Mouse (Mus musculus): ENCODE results near the gene Slc39a13.

The Slc39a13 gene

DNA sequence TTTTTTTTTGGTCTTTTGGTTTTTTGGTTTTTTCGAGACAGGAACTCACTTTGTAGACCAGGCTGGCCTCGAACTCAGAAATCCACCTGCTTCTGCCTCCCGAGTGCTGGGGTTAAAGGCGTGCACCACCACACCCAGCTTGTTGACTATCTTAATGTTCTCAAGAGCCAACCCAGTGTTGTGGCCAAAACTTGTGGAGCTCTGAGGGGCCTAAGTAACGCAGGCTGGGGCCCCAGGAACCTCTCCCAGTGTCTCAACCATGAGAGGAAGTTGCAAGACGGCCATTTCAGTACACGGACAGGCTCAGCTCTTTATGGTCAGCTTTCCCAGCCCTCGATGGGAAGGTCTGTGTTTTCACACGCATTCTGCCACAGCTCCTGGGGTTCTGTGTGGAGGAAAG is 18.8 kb upstream of the Slc39a13 start:
- DNase-seq (ENCODE audit: low read depth) = no peak

DNA sequence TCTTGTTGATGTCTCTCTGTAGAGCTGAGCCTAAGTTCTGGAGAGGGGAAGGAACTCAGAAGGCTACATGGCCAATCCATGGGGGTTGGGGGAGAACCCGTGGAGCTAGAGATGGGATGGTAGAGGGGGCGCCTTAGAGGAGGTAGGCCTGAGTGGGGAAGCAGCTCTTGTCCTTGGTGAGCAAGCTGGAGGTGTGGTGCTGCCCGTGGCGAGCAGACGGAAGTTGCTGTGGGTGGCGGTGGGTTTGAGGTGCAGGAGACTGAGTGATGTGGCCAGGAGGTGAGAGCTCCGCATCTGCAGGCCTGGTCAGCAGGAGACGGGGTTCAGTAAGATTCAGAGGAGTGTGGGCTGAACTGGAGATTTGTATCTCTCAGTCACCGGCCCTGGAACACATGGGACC is 17.2 kb upstream of the Slc39a13 start:
- peak; percentile 56 for DNase-seq (ENCODE audit: low read depth)

DNA sequence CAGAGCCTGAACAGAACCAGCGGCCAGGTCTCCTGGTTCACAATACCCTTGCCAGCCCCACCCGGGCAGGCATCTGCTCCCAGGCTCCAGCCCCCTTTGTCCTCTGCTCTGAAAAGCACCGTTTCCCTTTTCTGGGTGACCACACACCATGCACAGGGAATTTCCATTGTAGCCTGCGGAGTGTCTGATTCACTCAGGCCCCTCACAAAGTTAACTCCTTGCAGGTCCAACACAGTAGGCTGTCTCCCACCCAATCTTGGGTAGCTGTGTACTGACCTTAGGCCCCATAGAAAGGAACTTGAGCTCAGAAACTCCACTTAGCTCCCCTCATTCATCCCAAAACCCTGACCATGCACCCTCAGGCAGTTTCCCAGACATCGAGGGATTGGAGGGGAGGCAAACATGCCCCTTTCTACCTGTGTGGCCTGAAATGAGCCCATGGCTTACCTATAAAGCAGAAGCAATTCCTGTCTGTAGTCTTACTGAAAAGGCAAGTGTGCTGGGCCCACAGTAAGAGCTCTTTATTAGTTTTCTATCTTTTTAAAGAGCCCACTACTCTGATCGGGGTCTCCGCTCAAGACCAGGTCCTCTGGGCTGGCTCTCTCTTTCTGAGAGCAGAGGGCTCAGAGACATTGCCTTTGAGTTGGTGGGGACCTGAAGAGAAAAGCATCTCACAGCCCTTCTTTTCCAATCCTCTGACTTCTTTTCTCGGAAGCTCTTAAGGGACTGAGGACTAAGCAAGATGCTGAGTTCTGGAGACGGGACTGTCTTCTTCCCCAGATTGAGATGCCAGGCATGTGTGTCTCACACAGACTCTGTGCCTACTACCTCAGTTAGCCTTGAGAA is 16.4 kb upstream of the Slc39a13 start:
- DNase-seq (ENCODE audit: low read depth) = no peak

DNA sequence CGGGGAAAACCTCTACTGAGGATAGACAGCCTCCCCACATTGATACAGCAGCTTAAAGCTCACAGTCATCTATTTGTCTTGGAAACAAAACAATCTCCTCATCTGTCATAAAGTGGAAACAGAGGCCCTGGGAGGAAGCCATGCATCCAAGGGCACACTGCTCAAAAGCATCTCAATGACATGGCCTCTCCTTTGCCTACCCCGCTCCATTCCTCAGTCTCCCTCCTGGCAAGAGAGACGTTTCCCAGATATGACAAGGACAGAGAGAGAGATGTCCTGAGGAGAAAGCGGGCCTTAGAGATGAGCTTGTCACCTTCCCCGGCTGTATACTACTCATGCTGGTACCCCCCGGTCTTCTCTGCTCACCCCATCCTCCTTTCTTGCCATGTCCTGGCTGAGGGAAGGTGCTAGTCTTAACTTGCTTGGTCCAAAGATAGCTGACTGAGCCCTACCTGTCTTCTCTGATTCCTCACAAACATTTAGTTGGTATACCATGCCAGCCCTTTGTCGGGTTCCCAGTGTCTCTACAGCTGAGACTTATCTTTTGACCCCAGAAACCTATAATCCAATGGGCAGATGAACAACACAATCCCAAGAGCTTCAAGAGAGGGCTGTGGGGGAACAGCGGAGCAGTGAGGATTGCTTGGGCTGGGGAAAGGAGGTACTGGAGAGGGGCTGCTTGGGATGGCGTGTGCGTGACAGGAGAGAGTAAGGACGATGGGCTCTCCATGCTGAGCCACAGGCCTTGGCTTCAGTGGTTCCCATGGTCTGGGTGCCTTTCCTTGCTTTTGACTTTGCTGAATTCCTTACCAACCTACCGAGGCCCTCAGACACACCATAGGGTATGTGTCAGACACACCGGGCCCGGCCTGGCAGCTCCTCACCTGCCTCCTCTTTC is 15.5 kb upstream of the Slc39a13 start:
- no peak for DNase-seq (ENCODE audit: low read depth)

DNA sequence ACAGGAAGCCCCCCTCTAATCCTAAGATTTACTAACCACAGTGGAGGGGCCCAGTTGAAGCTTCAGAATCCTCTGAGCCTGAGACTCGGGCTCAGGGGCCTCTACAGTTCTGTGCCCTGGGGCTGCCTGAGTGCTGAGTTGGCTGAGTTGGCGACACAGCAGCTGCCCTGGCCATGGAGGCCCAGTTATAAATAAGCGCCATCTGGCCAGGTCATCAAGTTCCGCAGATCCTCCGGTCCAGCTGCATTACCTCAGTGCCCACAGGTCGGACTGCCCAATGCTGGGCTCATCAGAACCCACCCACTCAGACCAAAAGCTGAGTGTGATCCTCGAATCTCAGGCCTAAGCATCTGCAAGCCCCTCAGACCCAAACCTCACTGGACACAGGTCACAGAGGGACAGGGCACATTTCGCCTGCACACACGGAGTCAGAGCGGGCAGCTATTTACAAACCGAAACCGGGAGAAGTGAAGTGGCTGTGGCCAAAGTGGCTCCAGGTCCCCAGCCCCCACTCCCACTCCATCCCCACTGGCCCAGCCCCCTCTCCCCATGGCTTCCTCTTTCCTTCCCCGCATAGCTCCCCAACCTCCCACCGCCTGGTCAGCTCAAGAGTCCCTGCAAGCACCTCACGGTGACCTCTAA is 14.1 kb upstream of the Slc39a13 start:
- DNase-seq (ENCODE audit: low read depth) = no peak

DNA sequence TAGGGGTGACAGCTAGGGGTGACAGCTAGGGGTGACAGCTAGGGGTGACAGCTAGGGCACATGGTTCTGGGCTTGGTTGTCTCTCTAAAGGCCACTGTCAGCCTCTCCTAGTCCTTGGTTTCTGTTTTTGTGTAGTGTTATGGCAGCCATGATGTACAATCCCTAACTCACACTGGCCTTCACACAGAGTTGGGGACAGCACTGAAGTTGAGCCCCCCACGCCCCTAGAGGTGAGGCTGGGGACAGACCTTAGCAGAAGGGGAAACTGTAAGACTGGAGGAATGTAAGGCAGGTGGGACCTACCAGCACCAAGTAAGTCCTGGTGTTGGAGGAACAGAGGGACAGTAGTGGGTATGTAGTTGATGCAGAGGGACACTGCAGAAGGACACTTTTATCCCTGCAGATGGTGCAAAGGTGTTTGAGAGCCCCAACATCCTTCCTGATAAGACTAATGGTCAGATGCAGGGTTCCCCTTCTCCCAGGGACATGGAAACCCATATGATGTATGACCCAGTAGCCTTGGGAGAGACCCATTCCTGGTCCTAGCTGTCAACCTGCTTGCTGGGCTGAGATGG is 13.2 kb upstream of the Slc39a13 start:
- peak; percentile 33 for DNase-seq (ENCODE audit: low read depth)

DNA sequence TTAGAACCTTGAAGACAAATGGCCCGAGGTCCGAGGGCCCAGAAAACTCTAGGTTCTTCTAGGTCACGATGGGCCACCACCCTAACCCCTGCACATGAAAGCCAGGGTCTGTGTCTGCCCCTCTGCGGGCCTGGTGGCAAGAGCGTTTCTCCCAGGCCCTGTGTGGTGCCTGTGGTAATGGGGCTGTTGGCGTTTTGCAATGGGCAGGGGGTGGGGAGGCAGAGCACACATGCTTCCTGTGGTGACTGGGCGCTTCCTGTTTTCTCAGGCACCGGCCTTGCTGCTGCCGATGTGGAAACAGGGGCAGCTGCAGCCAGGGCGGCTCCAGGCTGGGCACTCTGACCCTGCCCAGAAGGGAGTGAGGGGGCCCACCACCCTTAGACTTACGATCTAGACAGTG is 12.6 kb upstream of the Slc39a13 start:
- peak; percentile 84 for DNase-seq (ENCODE audit: low read depth)

DNA sequence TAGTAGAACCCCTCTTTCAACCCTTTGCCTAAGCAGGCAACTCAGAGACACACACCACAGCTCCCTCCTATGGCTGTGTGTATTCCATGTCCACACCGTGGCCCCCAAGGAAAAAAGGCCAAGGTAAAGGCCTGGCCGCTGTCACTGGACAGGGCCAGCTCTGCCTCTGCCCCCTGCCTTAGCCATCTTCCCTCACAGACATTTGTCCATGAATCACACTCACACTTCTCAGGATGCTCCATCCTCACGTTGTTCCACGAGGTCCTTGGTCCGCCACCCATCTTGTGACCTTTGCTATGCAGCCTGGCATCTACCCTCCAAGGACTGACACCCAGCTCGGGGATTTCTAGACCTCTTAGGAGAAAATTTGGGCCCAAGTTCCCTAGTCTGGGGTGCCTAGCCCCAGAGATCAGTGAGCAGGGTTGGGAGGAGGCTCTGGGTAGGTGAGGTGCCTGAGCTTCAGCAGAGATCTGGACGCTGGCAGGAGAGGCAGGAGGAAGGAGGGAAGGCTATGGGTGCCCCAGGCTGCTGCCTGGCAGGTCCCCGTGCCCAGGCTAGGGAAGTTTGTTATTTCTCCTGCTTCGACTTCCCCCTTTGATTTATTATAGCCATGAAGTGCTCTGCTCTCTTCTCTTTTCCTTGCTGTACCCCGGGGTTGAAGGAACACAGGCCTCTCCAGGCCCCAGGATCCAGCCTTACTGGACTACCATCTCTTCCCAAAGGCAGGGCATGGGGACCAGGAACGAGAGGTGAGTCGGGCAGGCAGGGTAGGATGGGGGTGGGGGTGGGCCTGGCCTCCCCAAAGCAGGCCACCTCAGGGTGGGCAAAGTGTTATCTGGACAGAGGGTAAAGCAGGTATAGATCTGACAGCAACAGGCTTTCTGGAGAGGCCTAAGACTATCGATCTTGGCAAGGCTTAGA is 11.8 kb upstream of the Slc39a13 start, which contains the start of gene Spi1:
Gene Spi1, plus strand, starts transcription at position 616 of the 921 bp plus-strand sequence.
- no peak for DNase-seq (ENCODE audit: low read depth)

DNA sequence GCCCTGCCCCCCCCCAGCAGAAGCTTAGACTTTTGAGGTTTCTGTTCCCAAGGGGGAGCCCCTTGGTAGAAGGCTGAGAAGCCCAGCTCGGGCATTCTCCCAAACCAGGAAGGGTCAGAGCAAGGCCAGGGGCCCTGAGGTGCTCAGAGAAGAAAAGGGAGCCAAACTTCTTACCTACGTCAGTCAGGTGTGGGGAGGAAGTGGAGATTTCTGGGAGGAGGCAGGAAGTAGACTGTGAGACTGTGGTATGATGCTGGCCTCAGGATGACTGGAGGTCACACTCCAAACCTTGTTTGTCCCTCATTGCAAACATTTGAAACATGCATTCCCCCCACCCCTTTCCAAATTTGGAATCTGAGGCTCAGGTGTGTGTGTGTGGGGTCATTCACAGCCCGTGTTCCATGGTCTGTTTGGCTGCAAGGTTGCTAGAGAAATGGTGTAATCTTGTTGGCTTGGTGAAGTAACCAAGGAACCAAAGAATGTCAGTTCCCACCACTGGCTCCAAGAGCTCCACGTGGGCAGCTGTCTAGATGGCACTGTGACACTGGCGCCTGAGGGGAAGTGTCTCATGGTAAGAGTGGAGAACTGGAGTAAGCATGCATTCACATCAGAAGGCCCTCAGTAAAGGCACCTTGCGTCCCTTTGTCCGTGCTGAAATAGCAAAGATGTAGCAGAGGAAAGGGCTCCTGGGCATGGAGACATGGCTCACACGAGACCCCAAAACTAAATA is 10.7 kb upstream of the Slc39a13 start:
- DNase-seq (ENCODE audit: low read depth) = peak; percentile 67

DNA sequence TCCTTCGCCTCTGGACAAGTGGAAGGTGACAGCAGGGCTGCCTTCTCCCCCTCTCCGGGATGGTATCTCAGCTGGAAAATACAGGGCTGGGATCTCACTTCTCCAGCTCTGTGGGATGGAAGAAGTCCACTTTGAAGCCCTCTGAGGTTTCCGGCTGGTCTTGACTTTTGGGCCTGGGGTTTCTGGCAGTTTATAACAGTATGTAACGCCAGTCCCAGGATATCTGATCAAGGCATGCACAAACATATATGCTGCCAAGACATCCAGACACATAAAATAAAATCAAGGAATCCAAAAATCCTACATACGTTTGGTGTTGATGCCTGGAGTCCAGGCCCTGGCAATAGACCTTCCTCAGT is 8.8 kb upstream of the Slc39a13 start:
- no peak for DNase-seq (ENCODE audit: low read depth)

DNA sequence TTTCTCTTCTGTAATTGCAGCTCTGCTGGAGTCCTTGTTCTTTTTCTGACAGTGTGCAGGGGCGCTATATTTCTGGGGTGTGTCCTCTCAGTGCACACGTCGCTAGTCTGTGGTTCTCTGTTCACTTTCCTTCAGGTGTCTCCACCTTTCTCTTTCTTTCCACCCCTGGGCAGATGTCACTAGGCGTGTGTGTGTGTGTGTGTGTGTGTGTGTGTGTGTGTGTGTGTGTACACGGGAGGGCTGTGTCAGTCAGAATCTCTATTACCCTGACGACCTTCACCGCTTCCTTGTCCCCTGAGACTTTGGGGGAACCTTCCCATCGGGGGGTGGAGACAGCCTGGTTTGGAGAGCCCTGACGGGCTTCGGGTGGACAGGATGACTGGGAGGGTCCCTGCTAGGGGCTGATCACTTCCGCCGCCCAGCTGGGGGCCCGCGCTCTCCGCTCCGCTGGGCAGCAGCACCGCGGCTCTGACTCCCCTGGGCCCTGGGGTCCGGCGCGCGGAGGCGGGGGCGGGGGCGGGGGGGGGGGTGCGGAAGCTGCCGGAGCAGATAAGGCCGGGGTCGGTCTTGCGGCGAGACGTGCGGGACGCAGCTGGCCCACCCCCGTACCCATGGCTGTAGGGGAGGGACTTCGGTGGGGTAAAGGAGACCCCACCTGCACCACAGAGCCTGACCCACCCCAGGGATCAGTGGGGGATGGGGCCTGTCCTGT is 8.3 kb upstream of the Slc39a13 start:
- peak; percentile 69 for DNase-seq (ENCODE audit: low read depth)

DNA sequence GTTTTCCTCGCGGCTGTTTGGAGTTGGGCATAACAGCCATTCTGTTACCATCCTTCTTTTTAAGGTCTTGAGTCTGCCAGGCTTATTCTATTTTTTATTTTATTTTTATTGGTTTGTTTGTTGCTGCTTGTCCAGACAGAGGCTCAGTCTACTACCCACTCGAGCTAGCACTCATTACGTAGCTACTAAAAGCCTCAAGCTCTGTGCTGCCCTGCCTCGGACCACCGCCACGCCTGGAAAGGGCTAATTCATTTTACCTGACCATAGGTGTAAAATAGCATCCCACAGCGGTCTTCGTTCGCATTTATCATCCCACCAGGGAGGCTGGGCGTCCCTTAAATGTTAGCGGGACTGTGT is 7.7 kb upstream of the Slc39a13 start:
- DNase-seq (ENCODE audit: low read depth) = no peak

DNA sequence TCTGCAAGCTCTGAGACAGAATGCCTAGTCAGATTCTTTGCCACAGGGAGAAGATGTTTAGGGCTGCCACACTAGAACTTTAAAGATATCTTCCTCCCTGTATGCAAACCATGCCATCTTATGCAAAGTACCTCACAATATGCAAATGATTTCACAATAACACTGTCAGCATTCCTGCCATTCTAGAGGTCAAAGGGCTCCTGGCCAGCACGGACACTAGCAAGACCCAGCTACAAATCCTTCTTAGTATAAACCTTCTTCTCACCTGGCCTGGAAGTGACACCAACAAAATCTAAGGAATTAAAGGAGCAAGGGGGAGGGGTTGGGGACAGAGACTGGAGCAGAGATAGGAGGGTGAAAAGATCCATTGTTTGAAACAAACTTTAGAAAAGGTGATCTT is 1.9 kb upstream of the Slc39a13 start:
- no peak for DNase-seq (ENCODE audit: low read depth)

DNA sequence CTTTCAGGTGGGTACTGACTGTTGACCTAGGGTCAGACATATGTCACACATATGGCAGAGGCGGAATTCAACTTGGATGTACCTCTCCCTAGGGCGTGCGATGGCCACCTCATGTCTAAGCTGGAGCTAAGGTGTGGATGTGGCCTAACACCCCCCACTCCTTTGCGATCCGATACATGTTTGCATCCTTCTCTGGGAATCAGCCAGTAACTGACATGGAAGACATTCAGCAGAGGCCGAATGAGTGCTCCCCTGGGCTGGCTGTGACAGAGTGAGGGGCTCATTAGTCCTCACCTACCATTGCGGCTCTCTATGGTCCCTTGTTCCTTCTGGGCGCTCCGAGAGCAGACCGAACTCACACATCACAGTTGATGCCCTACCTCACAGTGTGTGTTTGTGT is 842 bp upstream of the Slc39a13 start:
- no peak for DNase-seq (ENCODE audit: low read depth)

DNA sequence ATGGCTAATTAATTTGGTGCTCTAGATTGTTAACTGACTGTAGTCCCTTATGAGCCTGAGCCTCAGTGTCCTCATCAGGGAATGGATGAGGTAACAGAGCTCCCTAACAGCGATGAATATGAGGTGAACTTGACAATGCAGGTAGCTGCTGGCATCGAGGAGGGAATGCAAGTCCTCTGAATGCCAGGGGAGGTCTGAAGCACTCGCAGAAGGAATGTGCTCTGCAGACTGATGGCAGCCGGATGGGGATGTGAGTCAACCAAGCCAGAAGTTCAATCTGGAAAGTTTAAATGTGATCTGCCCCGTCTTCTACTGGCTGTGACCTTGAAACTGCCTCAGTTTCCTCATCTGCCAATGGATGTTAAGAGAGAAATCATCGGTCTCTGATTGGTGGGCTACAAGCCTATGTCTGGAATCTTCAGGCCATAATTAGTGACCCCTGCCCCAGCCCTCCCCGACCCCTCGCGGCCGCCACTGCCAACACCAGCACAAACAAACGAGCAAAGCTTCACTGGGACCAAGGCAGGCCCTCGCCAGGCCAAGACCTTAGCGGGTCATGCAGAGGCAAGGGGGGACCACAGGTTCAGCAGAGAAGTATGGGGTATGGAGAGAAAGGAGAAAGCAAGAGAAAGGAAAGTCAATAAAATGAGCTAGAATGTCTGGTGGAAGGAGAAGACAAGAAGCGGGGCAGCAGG is 764 bp downstream of the Slc39a13 start:
- peak; percentile 39 for DNase-seq (ENCODE audit: low read depth)

DNA sequence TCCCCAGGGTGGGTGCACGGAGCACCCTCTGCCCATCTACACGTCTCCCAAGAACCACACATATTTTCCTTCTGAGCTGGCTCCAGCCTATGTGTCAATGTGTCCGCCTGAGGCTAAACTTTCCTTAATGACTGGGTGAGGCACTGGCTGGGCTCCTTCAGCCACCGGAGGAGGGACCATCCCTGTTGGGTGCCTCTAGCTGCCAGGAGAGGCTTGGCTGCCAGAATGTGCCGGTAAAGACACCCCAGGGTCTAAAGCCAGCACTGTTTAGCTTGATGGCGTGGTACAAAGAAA is 1.4 kb downstream of the Slc39a13 start:
- no peak for DNase-seq (ENCODE audit: low read depth)

DNA sequence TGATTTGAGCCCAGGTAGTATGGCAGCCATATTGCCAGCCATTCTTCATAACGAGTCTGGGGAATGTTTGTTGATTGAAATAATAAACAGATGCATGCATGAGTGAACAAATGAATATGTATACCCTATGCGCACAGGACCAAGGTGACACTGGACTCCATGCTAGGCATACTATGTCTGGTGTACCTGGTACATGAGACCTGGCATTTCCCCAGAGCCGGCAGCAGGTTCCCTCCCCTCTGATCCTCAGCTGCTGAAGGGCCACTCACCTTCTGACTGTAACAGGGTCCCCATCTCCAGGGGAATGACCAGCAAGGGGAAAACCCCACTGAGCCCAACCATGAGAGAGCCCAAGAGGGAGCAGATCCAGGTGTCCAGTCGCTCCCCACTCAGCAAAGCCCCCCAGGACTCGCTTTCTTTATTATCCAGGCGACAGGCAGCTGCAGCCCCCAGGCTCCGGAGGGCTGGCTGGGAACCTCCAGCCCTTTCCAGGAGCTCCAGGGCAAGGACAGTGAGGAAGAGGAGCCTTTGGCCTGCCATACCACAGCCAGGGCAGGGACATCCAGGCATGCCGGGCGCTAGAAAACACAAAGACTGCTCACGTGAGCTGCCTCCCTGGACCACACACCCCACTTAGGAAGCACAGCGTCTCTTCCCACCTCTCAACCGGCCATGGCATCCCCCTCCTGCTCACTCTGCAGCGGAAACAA is 1.9 kb downstream of the Slc39a13 start:
- DNase-seq (ENCODE audit: low read depth) = no peak

DNA sequence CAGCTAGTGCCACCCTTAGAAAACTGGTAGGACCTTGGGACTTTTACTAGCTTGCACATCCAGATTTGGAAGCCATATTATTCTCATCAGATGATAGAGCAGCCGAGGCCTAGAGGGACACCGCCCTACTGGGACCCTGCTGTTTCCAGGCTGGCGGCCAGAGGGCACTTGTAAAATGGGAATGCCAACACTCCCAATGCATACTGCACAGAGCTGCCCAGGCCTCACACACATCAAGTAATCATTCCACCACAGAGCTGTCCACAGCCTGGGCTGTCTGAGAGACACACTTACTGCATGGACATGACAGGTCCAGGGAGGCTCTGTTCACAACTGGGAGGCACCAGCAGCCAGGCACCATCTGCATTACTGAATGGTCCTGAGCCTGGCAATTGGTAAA is 3.8 kb downstream of the Slc39a13 start:
- DNase-seq (ENCODE audit: low read depth) = no peak

DNA sequence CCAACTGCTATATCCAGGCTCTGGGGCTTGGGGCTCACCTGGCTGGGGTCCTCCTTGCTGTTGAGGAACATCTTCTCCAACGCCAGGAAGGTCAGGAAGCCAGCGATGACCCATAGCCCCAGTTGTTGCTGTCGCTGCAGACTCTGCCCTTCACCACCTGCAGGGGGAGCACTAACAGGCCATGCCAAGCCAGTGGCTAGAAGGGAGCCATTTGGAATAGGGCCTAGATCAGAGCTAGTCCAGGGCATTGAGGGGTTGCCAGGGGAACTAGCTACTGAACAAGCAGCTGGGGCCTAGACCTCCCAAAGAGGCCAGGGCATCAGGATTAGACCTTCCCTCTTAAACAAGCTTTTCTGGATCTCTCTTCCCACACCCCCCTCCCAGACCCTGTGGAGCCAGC is 4.7 kb downstream of the Slc39a13 start:
- DNase-seq (ENCODE audit: low read depth) = peak; percentile 74

Data from induced T-regulatory cell, adult 2 months (primary cell).